Mouse (Mus musculus): ENCODE measurements around the gene Ccdc152. TPM values are rescaled to one million over a fixed set of nuclear protein-coding genes. Genes with fewer than 3 reads are reported as not detected.

The Ccdc152 gene
- total RNA-seq, 2 experiments from 2014 or later = not detected

DNA sequence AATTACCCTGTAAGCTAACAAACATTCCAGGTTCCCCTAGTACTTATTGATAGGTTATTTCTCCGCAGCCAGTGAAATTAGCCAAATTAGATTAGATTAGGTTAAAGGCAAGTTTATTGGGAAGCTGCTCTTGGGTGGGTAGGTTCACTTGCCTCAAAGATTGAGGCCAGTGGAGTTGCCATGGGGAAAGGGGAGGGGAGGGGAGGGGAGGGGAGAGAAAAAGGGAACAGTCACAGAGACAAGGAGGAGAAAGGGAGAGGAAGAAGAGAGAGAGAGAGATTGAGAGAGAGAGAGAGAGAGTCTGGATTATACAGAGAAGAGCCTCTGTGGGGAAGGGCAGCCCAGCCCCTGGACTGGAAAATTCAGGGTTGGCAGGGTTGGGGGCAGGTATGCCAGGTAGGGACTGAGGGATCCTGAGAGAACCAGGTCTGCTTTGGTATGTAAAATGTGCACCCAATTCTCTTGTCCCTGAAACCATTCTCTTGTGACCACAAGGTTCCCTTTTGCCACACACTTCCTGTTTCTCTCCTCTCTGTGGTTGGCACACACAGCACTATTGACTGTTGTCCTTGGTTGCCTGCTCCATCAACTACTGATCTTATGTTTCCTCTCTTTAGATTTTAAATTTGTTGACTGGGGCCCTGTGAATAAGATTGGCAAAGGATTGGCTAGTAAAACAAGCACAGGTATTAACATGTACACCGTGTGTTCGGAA, 69.3 kb downstream of the Ccdc152 start:
- DNase-seq (ENCODE audit: low spot score in 2 of 2) = peak in 1 of 2 experiments; percentile 16
- intact Hi-C loops (cut with DNase I) = no loop called here

DNA sequence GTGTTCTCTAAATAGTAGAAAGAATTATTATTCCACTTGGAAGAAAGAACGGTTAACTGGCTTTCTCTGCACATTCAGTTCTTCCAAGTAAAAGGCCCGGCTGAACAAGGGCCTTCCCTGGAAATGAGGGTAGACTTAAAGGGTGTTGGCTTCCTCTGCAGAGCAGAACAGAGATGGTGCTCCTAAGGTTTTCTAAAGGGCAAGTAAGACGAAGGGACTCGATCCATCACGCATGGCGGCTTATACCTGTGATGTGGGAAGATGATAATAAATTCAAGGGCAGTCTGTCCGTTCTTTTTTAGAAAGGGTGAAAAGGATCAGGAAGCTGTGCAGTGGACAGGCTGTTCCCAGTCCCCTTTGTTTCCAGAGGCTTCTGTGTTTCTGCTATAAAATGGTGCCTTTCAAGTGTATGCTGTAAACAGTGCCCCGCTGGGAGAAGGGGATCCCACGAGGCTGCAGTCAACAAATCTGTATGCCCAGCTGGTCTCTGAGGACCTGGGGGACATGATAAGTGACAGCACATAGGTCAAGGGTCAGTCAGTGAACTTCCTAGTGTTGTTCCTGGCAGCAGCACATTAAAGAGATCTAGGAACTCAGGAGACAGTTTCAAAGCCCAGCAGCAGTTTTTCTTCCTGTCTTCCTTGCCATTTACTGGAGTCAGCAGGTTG, 71.0 kb downstream of the Ccdc152 start:
- peak; percentile 9 to 13 for DNase-seq (ENCODE audit: low spot score in 2 of 2)
- intact Hi-C loops (cut with DNase I) = loop anchor here (1.0 kb wide), 1 partner anchor 38 kb away; no protein-coding TSS in a partner anchor

DNA sequence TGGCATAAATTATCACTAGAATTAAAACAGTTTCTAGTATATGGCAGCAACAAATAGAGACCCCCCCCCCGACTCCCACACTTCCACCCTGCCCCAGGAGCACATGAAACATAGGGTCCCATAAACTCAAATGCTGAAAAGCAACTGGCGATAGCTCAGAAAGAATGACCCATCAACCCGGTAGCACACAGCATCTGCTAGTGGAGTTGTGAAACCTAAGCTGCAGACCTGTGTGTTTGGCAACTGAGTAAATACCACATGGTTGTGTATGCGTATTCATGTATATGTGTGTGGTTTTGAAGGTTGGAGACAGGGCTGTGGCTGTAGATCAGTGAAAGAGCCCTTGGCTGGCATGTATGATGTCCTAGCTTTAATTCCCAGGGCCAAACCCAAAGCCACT, 72.3 kb downstream of the Ccdc152 start:
- no peak for DNase-seq (ENCODE audit: low spot score in 2 of 2)
- intact Hi-C loops (cut with DNase I) = no loop called here

Other genes with a start within 250 kb of the Ccdc152 start
- gene Selenop, start 35.0 kb downstream of the Ccdc152 start, total RNA-seq (2021) = 100 to 1,000 TPM; 309 to 364 TPM

Data from left cerebral cortex, postnatal 25 days (tissue).